Mouse (Mus musculus) cortical plate, adult 2 months (tissue): Measurements from ENCODE around the gene Bhlhe41. TPM values are rescaled to one million over a fixed set of nuclear protein-coding genes. Genes with fewer than 3 reads are reported as not detected.
A peak's percentile ranks its signal among the peaks of the same experiment; 100 is the strongest.

ENCODE experiments used
- H3K27ac ChIP-seq: fragments of 200-500 bp; 2 replicates; pipeline ENCODE4 v1.5.1; 2012; ENCODE audit warnings: low read length, control low read depth, inconsistent platforms; ENCODE audit not compliant: insufficient read depth
- H3K4me1 ChIP-seq: fragments of 200-500 bp; 2 replicates; pipeline ENCODE4 v1.6.1; 2011; ENCODE audit warnings: low read length; ENCODE audit not compliant: control insufficient read depth, insufficient read depth
- H3K4me3 ChIP-seq: fragments of 200-500 bp; 2 replicates; pipeline ENCODE4 v1.5.1; 2011; ENCODE audit warnings: mild to moderate bottlenecking, low read length, control low read depth; ENCODE audit not compliant: insufficient read depth
- CTCF ChIP-seq: fragments of 200-500 bp; IDR thresholded peaks from 2 replicates; pipeline ENCODE4 v1.5.1; 2011; ENCODE audit warnings: mild to moderate bottlenecking, control low read depth, low read length; ENCODE audit not compliant: insufficient read depth; ENCODE audit errors: extremely low read depth
- POLR2A ChIP-seq: fragments of 200-500 bp; IDR thresholded peaks from 2 replicates; pipeline ENCODE4 v1.6.1; 2011; ENCODE audit warnings: mild to moderate bottlenecking, low read length, control low read depth; ENCODE audit not compliant: insufficient read depth; ENCODE audit errors: extremely low read depth
- polyA plus RNA-seq: library from polyadenylated mRNA; depleted of rRNA; stranded (reverse); fragments of >200 nt; gene quantifications from 2 replicates; pipeline ENCODE4 v1.2.3, GENCODE M21; 2012; rRNA removed

The Bhlhe41 gene
- 23.5 and 26.2 TPM in 2 replicates for polyA plus RNA-seq

DNA sequence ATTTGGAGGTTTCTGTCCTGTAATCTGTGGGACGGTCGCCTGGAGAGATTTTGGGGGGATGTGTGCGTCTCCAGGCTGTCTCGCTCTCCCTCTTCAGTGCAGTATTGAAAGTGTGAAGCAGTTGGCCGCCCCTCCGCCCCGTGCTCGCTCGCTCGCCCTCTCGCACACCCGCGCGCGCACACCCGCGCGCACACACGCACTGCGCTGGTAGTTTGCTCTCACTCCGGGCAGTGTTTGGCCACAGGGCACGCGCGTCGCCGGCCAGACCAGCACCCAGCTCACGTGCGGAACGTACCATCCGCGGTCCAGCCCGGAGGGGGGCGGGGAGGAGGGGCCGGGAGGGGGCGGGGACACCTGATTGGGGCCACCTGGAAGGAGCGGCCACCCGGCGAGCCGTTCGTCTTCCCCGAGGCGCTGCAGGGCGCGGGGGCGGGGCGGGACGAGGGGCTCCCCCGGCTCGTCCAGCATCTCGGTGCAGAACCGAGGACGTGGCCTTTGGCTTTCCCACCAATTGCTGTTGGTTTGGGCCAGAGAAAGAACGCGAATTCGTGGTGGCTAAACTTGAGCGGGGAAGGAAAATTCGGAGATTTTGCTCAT is at the start of gene Bhlhe41:
TSS of gene Bhlhe41 (minus strand) at position 270 of the 597 bp plus-strand sequence.
- H3K27ac ChIP-seq: peak within 1 kb of the TSS; percentile 96
- H3K4me1 ChIP-seq: peaks cover 3% of the 10 kb centered on the region; the same call in 1 of the 2 replicates
- TF ChIP-seq CTCF (no peak), POLR2A (peak; percentile 74)
- peak within 1 kb of the TSS; percentile 62 for H3K4me3 ChIP-seq

DNA sequence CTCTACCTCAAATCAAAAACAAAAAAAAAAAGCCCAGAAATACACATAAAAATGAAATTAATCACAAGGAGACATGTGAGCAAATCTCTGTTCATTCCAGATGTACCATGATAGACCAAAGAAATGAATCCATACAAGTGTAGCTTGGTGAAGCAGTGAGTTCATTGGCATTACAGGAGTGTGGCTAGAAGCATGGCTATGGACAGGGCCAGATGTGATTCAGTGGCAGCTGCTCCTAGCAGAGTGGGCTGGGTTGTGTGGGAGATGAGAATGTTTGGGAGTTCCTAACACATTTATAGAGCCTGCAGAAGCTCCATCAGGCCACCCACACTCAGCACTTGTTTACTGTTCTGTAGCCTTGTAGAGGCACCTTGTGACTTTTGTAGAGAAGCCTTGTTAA is 46.9 kb upstream of the Bhlhe41 start:
- TF ChIP-seq POLR2A: no peak
- no peak for TF ChIP-seq CTCF
- Histone ChIP-seq H3K4me3 (no peak overlapping the region), H3K4me1 (no peaks in the 10 kb centered on the region), H3K27ac (no peak overlapping the region)

DNA sequence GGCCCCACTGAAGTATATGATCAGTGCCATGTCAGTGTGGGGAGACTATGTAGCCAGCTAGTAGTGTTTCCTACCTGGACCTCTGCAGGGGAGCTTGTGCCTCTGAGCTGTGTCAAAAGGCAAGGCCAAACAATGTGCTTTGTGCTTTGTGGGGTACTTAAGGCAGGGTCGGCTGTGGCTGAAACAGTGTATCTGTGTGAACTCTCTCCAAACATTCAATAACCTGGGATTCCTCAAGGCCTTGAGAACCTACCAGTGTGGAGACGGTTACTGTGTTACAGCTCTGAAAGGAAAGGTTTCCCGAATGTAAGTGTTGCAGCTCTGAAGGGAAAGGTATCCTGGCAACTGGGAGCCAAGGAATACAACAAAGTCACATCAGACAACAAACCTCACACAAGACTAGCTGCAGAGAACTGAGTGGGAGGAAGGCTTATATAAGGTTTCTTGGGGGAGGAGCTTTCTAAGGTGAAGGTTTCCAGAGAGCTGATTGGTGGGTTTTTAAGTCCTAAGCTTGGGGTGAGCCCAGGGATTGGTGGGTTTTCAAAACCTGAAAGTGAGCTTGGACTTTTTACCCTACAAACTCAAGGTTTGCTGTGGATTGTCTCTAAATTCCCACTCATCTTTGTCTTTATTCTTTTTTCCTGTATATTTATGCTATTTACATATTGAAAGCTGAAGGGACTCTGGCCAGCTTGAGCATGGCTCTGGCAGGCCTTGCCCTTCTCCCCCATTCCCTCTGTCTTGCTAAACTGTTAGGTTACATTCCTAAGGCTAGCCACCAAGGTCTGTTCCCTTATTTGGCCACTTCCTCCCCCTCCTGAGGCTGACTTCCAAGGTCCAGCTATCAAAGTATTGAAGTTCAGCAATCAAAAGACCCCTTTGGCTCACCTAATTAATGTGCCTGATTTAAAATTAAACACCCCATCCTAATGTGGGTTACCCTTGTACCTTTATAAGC is 45.4 kb upstream of the Bhlhe41 start:
- TF ChIP-seq CTCF (no peak), POLR2A (no peak)
- Histone ChIP-seq H3K4me3 (no peak overlapping the region), H3K4me1 (no peaks in the 10 kb centered on the region), H3K27ac (no peak overlapping the region)

DNA sequence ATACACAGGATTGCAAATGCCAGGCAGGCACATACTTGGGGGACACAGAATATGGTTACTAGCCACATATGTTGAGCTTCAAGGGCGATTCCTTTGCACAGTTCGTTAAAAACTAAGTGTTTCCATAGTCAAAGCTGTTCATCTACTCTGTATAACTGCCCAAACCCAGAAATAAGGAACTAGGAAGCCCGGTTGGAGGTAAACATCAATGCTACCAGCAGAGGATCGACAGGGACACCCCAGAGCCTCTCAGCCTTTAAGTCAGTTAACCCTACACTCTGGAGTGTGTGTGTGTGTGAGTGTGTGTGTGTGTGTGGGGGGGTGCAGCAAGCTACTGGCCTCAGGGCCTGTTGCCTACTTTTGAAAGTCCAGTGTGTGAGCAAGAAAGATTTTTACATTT is 44.6 kb upstream of the Bhlhe41 start:
- Histone ChIP-seq H3K27ac (no peak overlapping the region), H3K4me3 (no peak overlapping the region), H3K4me1 (no peaks in the 10 kb centered on the region)
- TF ChIP-seq CTCF: no peak
- no peak for TF ChIP-seq POLR2A

DNA sequence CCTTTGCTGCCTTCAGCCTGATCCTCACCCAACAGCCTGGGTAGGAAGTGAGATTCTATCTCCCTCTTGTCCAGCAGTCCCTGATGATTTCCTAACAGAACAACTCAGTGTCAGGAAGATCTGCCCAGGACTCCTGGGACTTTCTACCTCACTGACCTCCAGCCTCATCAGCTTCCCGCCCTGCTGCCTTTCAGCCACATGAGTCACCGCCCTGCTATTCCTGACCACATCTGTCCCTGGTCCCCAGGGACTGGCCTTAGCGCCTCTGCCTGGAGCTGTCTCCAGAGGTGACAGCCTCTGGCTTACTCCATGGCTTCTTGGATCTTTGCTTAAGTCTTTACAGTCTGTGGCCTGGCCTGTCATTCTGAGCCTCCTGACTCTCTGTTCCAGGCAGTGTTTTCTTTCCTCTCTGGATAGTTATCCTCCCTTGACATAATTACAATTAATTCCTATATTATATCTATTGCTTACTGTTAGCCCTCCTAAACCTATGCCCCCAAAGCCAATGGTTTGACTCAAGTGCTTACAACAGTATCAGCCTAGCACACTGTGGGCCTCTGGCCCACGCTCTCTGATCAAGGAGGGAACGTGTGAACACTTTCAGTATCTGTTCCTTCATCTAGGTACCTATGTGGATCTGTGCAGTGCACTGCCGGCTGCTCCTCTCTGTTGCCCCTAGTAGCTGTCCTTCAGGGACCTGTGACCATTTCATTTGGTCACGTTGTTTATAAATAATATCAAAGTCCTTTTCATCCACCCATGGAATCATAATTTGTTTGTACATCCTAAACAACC is 40.9 kb upstream of the Bhlhe41 start:
- TF ChIP-seq POLR2A (no peak), CTCF (no peak)
- H3K4me1 ChIP-seq: no peaks in the 10 kb centered on the region
- no peak overlapping the region for H3K27ac ChIP-seq
- H3K4me3 ChIP-seq: no peak overlapping the region

DNA sequence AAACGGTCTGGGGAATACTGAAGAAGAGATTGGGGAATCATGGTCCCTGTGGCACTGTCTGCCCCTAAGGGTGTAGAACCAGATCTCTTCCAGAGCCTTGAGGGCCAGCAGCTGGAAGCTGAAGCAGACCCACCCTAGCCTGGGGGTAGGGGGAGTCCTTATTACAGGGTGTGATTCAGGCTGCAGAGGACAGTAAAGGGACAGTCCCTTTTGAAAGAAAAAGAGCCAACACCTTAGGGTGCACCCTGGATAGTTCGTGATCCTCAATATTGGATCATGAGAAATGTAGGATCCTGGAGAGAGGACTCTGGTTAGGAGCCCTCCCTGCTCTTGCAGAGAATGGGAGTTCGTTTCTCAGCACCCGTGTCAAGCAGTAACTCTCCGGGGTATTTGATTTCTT is 39.3 kb upstream of the Bhlhe41 start:
- Histone ChIP-seq H3K4me3 (no peak overlapping the region), H3K4me1 (no peaks in the 10 kb centered on the region), H3K27ac (no peak overlapping the region)
- TF ChIP-seq POLR2A (no peak), CTCF (no peak)

DNA sequence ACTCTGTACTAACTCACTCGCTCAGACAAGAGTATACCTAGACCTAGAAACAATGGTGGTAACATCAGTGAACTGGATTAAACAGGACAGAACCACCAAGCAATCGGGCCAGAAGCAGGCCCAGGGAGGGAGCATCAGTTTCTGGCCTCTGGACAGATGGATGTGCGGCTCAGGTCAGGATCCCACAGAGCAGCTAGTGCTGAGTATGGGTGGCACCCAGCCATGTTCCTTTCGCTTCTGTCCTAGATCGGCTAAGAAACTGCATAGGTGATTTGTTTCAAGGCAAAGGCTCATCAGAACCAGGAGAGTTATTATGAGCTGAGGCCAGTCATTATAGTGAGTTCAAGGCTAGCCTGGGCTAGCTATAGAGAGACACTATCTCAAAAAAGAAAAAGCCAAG is 38.8 kb upstream of the Bhlhe41 start:
- Histone ChIP-seq H3K4me1 (no peaks in the 10 kb centered on the region), H3K27ac (no peak overlapping the region), H3K4me3 (no peak overlapping the region)
- no peak for TF ChIP-seq POLR2A
- TF ChIP-seq CTCF: no peak

DNA sequence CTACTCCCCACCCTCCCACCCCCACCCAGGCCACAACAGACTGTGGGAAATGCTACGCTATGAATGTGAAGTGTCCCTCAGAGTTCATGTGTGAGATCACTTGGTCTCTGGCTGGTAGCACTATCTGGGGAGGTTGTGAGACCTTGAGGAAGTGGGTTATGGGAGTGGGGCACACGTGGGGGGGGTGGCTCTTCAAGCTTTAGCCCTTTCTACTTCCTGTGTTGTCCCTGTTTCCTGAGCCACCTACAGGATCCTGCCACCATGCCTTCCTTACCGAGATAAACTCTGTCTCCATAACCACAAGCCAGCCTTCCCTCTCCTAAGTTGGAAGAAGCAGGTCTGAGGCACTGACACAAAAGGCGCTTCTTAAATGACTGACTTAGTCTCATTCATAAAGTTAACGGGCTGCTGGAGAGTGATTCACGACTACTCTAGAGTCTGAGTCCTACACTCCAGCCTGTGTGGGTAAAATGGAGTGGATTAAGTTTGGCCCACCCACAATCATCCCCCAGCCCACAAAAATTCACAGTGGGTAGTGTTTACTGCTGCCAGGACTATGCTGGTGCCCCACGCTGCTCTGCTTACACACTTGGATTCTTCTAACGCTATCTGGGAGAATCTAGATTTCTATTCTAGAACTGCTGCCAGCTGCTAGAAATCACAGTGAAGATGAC is 29.4 kb upstream of the Bhlhe41 start:
- Histone ChIP-seq H3K4me1 (no peaks in the 10 kb centered on the region), H3K4me3 (no peak overlapping the region), H3K27ac (no peak overlapping the region)
- TF ChIP-seq POLR2A (no peak), CTCF (no peak)
